Mouse (Mus musculus) neutrophil, adult 83 days (primary cell): ENCODE measurements around the gene Cldn34b4. TPM values are rescaled to one million over a fixed set of nuclear protein-coding genes. Genes with fewer than 3 reads are reported as not detected.

Source experiments
- total RNA-seq, 2 experiments: library from RNA; stranded (reverse); gene quantifications; one replicate each; pipeline ENCODE4 v1.2.4; 2023

Gene Cldn34b4
- not detected for total RNA-seq

DNA sequence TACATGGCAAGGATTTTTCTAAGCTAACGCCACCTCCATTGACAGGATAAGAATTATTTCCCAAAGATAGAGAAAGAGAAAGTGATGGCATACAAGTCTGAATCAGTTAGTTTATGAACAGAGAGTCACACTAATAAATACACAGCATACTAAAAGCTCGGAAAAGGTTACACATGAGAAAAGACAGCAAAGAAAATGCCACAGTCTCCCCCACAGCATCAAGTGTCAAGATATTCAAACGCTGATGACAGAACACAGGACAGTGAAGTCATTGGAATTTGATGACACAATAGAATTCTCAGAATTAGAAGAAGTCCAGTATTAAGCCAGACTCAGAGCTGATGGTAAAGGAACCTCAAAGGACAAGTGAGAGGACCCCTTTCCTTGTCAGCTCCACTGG, at the start of gene Cldn34b4:
Gene Cldn34b4, plus strand, starts transcription at position 301 of the 400 bp plus-strand sequence.

Other genes with a start within 250 kb of the Cldn34b4 start
- not detected for gene Cldn34b3, start 129.0 kb upstream of the Cldn34b4 start, total RNA-seq
- gene Cldn34d, start 209.6 kb downstream of the Cldn34b4 start, total RNA-seq = not detected